Mouse (Mus musculus) midbrain, embryonic 16.5 days (tissue): Measurements from ENCODE around the gene Gm29644. TPM values are rescaled to one million over a fixed set of nuclear protein-coding genes. Genes with fewer than 3 reads are reported as not detected.
"Not testable (repeated sequence)": the region's sequence is repeated elsewhere in the genome, so short reads cannot be mapped to it uniquely, and the experiment has no call there.

ENCODE experiments used
- ATAC-seq: fragments of 200-750 bp; cut with Nextera tagmentation; 2 replicates; pipeline ENCODE4 v1.8.0; 2017; ENCODE audit warnings: moderate TSS enrichment
- H3K27ac ChIP-seq: fragments of 300-500 bp; sonication (generic); 2 replicates; pipeline ENCODE4 v1.5.1; 2014; ENCODE audit warnings: mild to moderate bottlenecking, low read length, mixed read lengths
- H3K27me3 ChIP-seq: fragments of 300-500 bp; sonication (generic); 2 replicates; pipeline ENCODE4 v1.6.1; 2014; ENCODE audit warnings: low read depth, low read length, mixed read lengths; ENCODE audit not compliant: control insufficient read depth, insufficient read depth
- H3K36me3 ChIP-seq: fragments of 300-500 bp; sonication (generic); 2 replicates; pipeline ENCODE4 v1.6.1; 2014; ENCODE audit warnings: mild to moderate bottlenecking, low read length, moderate library complexity, mixed read lengths; ENCODE audit not compliant: control insufficient read depth, insufficient read depth
- H3K4me1 ChIP-seq: fragments of 300-500 bp; sonication (generic); 2 replicates; pipeline ENCODE4 v1.6.1; 2014; ENCODE audit warnings: mild to moderate bottlenecking, low read length, mixed read lengths; ENCODE audit not compliant: control insufficient read depth, insufficient read depth
- H3K4me2 ChIP-seq: fragments of 300-500 bp; sonication (generic); 2 replicates; pipeline ENCODE4 v1.6.1; 2014; ENCODE audit warnings: mild to moderate bottlenecking, low read length, mixed read lengths
- H3K4me3 ChIP-seq: fragments of 300-500 bp; sonication (generic); 2 replicates; pipeline ENCODE4 v1.5.1; 2014; ENCODE audit warnings: low read depth, mild to moderate bottlenecking, low read length, moderate library complexity, mixed read lengths
- H3K9ac ChIP-seq: fragments of 300-500 bp; sonication (generic); 2 replicates; pipeline ENCODE4 v1.6.1; 2014; ENCODE audit warnings: low read depth, low read length, mixed read lengths
- H3K9me3 ChIP-seq: fragments of 300-500 bp; sonication (generic); replicated peaks from 2 replicates; pipeline ENCODE4 v1.6.1; 2014; ENCODE audit warnings: mild to moderate bottlenecking, low read length, mixed read lengths; ENCODE audit not compliant: control insufficient read depth, poor library complexity, severe bottlenecking
- WGBS: fragments of 180-500 bp; shearing (Covaris S2); extraction: QIAGEN DNeasy Blood & Tissue Kit; methylation state at CpG from one replicate; pipeline ENCODE4 v1.1.7; 2014; 5-methylcytosine and 5-hydroxymethylcytosine counted together
- polyA plus RNA-seq: library from polyadenylated mRNA; unstranded; fragments of >200 nt; fragmentation: Nextera tagmentation; extraction: Ambion mirVana; gene quantifications from 2 replicates; pipeline ENCODE4 v1.2.1, GENCODE M21; 2015

Gene Gm29644
- not detected in 2 replicates for polyA plus RNA-seq

GRCm38 (mm10) chrY:70303187-70303586 is at the start of gene Gm29644, which contains the start of gene Gm29423:
Gm29644 (minus strand) TSS chrY:70303343.
Gm29423 (minus strand) TSS chrY:70303287.
- not testable (repeated sequence) for H3K36me3 ChIP-seq, H3K9ac ChIP-seq, H3K27me3 ChIP-seq, H3K4me2 ChIP-seq, H3K27ac ChIP-seq, H3K4me1 ChIP-seq, H3K4me3 ChIP-seq, H3K9me3 ChIP-seq, ATAC-seq
- no CpG with 5 or more reads among the region's 2 CpGs for WGBS

DNA sequence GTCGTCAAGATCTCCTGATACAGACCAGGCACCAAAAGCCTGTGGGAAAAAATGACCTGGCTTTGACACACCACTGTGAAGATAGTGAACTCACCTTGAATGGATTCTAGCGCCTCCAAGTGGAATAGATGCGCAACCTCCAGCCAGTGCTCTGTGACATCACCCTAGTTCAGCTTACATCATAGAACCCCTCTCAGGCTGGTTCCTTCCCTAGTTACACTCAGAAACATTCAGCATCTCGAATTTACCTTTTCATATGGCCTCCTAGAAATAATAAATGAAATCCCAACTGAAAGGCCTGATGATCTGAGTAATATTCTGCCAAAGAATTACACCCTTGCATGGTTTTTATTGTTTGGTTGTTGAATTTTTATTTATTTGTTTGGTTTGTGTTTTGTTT is 29.6 kb downstream of the Gm29644 start, which contains the start of gene Gm21118:
TSS of gene Gm21118 (minus strand) at position 101 of the 400 bp plus-strand sequence.
- H3K4me2 ChIP-seq, H3K9ac ChIP-seq, H3K9me3 ChIP-seq, ATAC-seq, H3K27me3 ChIP-seq, H3K36me3 ChIP-seq, H3K4me1 ChIP-seq, H3K27ac ChIP-seq, H3K4me3 ChIP-seq: not testable (repeated sequence)
- WGBS = no CpG with 5 or more reads among the region's 4 CpGs

Other genes starting within 250 kb of the Gm29644 start
- gene Gm21118, start 29.7 kb downstream of the Gm29644 start, polyA plus RNA-seq = not detected in 2 replicates
- not detected in 2 replicates for gene Gm29423, start 56 bp downstream of the Gm29644 start, polyA plus RNA-seq
- gene Gm20888, start 138.5 kb upstream of the Gm29644 start, polyA plus RNA-seq = not detected in 2 replicates